Mouse (Mus musculus): ENCODE data around the gene Krt7.

Gene Krt7

DNA sequence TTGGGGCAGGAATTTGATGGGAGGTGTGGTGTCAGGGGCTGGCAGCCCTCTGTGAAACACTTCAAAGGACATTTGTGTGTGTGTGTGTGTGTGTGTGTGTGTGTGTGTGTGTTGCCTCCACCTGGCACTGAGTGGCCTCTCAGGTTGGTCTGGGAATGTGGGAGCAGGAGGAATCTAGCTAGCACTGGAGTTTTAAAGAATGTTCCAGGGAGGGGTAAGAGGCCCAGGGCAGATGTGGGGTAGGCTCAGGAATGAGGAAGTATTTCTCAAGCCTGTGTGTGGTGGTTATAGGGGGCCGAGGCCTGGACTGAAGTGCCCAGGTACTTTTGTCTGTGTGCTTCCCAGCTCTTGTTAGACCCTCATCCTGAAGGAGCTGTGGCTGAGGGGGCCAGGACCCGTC, at the start of gene Krt7:
Gene Krt7 (plus strand): TSS at position 269 of the 400 bp plus-strand sequence.
- DNase-seq: peak; percentile 73 to 85

DNA sequence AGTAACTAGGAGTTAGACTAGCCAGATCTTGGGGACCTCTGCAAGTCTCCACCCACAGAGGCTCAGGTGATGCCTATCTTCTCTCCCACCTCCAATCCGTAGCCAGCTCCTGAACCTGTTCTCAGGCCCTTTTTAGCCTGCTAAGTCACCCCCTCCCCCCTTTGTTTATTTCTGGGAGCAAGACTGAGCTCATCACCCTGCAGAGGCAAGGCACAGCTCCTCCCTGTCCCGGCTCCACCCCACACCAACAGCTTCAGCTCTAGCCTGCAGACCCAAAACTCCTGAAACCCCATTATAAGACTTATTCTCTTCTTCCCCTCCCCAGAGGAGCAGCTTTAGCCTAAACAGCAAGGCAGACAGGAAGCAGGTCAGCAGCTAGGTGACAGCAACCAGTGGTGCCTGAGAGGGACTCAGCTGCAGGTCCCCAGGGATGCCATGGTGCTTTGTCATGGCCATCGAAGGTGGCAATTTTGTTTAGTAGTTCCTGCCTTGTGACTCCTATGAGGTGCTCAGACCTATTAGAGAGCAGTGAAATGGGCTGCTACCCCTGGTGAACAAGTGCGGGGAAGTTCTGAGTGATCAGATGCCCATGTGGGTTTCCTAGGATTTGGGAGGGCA, 48.3 kb upstream of the Krt7 start:
- DNase-seq: no peak

DNA sequence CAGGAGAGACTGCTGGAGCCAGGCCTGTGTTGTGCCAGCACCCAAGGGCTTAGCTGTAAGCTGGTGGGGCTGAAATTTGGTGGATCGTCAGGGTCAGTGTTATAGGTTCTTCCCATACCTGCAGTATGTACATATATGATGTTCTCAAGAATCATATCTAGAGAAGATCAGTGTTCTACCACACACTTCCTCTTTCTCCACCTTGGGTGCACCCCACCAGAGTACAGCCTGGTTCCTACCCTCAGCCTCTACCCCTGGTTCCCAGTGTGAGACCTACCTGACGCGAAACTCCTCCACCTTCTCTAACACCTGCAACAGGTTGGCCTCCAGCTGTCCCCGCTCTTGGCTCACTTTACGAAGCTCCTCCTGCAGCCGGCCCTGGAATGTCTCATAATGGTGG, 46.9 kb upstream of the Krt7 start:
- DNase-seq: no peak

DNA sequence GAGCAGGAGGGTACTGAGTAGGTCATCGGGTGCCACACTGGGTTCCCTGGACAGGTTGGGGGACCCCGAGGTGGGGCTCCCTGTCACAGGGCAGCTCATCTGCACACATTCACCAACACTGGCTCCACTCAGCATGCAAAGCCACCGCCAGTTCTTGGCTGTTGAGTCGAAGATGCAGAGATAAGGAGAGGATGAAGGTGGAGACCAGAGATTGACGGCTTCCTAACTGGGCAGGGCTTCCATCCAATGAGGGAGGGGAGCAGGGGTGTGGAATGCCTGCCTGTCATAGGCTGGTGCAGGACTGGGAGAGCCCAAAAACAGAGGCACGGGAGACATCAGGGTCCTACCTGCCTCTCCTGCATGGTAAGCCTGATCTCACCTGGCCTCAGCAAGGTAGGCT, 46.4 kb upstream of the Krt7 start:
- DNase-seq: peak in 1 of 2 experiments; percentile 52

DNA sequence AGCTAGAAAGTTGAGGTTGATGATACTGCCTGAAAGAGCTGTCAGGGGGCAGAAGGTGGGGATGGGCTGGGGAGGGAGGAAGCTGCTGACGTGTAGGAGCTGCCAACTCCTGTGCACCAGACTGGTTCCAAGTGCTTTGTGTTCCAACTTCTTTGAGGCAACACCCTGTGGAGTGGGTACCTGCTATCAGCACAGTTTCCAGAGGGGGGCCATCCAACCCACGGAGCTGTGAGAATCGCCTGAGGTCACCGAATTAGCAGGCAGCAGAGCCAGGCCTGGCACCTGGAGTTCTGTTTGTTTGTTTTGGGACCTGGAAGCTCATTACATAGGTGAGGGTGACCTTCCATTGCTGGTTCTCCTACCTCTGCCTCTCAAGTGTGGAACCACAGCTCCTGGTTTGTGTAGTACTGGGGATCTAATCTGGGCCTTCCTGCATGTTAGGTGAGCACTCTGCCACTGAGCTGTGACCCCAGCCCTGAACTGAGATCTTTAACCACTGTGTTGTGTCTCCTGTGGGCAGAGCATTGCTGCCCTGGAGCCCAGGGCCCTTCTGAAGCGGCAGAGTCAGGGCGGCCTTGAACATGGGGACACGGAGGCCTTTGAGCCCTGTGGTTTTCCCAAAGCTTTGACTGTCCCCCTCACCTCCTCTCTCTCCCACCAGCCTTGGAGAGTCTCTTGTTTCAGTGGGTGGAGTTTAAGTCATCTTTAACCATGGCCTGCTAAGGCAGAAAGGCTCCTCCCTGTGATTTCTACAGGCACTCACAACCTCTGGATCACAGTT, 45.8 kb upstream of the Krt7 start:
- DNase-seq: peak in 1 of 2 experiments; percentile 63

DNA sequence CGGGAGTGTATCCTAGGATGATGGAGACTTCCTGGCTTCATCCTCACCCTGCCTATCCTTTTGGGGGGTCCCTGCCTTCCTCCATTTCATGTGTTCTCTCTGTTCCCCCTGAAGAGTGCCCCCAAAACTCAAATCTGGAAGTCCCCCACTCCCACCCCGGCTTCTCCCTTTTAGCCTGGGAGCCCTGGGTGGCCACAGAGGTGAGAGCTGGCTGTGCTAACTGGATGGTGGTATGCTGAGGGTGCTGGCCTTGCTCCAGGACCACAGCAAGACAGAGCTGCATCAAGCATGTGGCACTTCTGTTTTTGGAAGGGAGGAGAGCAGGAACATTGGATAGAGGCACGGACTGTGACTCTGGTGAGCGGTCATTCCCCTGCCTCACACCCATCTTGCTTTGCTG, 45.1 kb upstream of the Krt7 start:
- no peak for DNase-seq

- no peak for DNase-seq
Observed at GRCm38 (mm10) chr15:101366482-101366881, 44.4 kb upstream of the Krt7 start.

DNA sequence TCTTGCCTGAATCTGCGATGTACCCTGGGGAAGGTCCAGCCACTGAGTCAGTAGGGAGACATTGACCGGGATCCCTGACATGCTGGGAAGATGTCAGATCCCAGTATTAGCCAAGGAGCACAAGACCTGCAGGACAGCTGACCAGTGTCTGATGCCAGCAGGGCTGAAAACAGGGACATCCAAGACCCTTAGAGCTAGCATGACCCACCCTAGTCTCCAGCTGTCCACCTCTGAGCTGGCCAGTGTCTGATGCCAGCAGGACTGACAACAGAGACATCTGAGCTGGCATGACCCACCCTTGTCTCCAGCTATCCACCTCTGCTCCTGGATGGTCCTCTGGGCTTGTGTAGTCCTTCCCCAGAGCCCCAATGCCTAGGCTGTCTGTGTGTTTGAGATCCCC, 43.9 kb upstream of the Krt7 start:
- no peak for DNase-seq

- peak in 1 of 2 experiments; percentile 52 for DNase-seq
Observed at GRCm38 (mm10) chr15:101367497-101367896, 43.3 kb upstream of the Krt7 start.

DNA sequence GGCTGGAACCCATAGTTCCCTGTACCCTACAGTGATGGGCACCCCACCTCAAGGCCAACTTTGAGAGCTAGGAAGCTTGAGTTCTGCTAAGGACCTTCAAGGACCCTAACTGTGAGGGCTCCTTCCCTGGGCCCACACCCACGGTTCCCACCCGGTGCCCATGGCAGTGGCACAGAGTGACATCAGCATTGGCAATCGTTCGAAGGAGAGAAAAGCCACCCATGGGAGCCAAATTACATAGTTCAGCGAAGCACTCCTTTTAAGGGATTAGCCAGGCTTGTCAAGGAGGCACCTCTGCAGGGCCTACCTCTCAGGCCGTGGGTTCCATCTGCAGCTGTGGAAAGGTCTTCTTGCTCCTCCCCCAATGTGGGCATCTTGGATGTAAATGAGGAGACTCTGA, 42.8 kb upstream of the Krt7 start:
- no peak for DNase-seq

DNA sequence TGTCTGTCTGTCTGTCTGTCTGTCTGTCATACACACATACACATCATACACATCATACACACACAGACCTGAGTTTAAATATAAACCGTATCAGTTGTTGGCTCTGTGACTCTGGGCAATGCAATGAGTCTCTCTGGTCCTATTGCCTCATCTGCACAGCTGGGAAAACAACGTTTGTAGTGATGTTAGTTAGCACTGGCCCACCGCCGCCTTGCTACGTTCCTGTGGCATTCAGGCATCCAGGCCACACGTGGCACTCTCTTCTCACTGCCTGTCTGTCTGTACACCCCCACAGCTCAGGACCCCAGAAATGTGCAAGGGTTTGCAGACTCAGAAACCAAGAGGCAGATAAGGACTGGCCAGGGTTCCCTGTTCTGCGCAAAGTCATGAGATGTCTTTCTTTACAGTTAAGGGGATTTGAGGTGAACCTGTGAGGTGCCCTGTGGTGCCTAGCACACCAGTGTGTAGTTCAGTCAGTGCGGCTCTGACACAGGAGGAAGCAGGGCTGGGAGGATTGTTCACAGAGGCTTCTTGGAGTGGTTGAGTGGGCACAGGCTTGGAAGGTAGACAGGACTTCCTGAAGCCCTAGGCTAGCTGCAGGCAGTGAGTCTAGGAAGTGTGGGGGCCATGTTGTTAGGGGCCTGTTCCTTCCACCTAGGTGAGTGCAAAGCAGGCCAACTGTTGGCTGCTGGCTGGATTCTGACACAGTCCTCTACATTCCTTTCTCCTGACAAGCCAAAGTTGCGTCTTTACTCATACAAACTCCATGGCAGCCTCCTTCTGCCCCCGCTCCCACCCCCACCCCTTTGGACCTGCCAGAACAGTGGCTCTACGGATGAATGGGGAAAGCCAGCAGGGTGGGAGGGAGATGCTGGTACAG, 42.1 kb upstream of the Krt7 start:
- peak in 1 of 2 experiments; percentile 53 for DNase-seq

GRCm38 (mm10) chr15:101369382-101370100, 41.3 kb upstream of the Krt7 start:
- peak in 1 of 2 experiments; percentile 69 for DNase-seq

DNA sequence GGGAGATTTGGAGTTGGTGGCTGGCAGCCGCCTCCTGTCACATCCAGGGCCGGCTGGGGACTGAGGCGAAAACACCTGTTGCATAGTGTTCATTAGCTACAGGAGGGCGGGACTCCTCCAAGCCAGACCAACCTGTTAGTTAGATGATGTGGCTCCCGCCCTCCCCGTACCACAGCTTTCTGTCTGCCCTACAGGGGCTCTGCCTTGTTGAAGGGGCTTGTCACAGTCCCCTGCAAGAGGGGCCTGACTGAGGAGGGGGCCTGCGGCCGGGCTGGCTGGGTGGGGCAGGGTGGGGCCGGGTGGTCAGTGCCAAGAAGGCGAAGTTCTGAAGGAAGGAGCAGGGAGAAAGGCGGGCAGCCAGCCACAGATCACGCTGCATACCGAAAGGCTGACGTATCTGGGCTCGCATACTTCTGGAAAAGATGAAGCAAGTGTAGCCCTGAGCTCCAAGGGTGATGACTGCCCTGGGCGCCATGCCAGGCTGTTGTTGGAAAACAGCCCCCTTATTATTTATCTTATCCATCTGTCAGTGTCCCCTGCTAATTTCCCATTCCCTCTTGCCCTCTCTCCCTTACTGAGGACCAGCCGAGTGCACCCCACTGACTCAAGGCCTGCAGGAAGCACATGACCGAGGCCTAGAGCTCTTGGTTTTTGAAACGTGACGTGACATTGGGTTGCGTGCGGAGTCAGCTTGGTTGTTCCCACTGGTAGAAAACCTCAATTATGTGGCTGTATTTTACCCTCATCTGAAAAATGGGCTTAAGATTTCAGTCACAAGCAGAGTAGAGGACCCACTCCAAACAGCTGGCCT, 40.5 kb upstream of the Krt7 start, which contains the start of gene Krt80:
Gene Krt80 (minus strand): TSS at position 62 of the 811 bp plus-strand sequence.
- DNase-seq: peak; percentile 94 to 96

GRCm38 (mm10) chr15:101371141-101371985, 39.5 kb upstream of the Krt7 start:
- DNase-seq: peak; percentile 70 to 78

DNA sequence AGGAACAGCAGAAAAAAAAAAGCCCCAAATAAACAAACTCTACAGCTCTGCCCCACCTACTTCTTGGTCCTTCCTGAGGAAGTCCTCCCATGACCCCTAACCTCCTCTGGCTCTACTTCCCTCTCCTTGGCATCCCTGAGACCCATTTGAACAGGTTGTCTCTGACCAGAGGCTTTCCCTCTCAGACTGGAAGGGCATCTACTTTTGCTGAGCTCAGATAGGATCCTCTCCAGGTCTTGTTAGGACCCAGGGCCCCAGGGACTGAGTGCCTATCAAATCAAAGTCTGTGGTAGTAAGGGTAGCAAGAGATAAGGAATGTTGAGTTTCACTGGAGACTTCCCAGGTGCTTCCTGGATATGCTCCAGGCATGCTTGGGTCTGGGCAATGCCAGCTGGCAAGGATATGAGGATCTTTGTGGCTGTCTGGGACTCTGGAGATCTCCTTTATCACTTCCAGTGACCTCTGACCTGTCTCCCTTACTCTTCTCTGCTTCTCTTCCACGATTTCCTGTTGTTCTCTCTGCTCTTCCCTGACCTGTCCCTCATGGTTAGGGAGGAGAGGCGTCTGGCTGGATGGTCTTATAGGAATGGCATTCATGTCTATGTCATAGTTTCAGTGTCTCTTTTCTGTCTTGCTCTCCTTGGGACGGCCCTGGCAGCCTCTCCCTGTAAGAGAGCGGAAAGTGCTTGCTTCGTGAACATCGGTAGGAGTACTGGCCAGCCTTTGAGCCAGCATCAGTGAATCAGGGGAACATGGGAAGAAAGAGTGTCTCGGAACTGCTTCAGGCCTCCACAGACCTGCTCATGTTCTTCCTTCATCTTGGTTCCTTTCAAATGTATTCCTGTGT, 38.5 kb upstream of the Krt7 start:
- DNase-seq: peak in 1 of 2 experiments; percentile 39

DNA sequence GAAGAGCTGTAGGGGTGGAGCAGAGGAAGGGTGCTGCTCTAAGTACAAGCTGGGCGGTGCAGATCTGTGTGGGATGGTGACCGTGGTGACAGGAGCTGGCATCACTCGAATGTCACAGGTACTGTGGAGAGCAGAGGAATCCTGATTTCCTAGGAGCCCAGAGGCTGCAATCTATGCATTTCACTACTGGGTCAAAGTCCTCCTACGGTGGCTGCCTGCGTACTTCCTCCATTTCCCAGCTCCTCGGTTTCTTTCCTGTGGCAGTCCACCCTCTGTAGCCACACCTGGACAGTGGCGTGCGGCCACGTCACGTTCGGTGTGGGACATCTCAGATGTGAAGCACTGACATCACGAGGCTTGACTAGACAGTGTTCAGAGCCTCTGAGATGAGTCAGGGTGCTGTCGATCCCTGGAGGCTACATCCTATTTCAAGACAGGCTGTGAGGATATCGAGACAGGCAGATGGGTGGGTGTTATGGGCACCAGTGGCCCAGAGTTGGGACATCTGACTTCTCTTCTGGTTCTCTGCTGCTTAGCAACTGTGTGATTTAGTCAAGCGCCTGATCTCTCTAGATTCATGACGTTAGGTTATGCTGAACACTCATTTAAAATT, 37.5 kb upstream of the Krt7 start:
- DNase-seq: peak in 1 of 2 experiments; percentile 53

DNA sequence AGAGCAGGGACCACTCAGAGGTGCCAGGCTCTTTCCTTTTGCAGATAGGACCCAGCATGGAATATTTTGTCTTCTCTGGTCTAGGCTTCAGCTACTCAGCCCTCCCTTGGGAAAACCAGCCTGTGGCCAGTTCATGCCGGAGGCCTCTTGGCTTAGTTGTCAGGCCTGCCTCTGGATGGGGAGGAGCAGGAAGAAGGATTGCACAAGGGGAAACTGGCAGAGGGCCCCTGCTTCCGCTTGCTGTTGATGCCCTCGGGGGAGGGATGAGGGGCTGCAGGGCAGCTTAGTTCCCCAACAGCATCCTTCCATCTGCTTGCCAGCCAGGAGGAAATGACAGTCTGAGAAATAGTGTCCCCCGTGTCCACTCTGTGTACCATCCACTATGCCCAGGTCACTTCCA, 36.0 kb upstream of the Krt7 start:
- DNase-seq: peak; percentile 86 to 91

- no peak for DNase-seq
Observed at GRCm38 (mm10) chr15:101375956-101376775, 34.7 kb upstream of the Krt7 start.

DNA sequence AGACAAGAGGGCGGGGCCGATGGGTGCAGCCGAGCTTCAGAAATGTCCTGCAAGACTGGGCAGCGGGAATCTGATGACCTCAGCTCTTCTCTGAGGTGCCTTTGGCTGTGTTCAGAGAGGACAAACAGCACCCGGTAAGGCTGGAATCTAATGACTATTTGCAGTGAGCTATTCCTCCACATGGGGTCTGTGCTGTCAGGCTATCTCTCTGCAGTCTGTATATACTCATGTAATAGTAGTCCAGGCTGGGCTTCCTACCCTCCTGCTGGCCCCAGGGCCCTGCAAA, 34.1 kb upstream of the Krt7 start:
- no peak for DNase-seq

Data from lung, postnatal 4 days (tissue).